Mouse (Mus musculus) liver, embryonic 14.5 days (tissue): ENCODE results near the gene Rhoa. TPM values are rescaled to one million over a fixed set of nuclear protein-coding genes. Genes with fewer than 3 reads are reported as not detected.
"Not testable (repeated sequence)": the region's sequence is repeated elsewhere in the genome, so short reads cannot be mapped to it uniquely, and the experiment has no call there.

Experiments
- ATAC-seq: fragments of 200-750 bp; cut with Nextera tagmentation; 2 replicates; pipeline ENCODE4 v1.8.0; 2017; ENCODE audit warnings: moderate number of reproducible peaks, mild to moderate bottlenecking, moderate library complexity; ENCODE audit not compliant: insufficient read depth
- DNase-seq, 3 experiments: peaks; one replicate each; pipeline ENCODE4 v3.0.0-alpha.2; 2012 to 2013; ENCODE audit warnings: low read depth in 3 of 3, low spot score in 3 of 3
- H3K27ac ChIP-seq: fragments of 300-500 bp; sonication (generic); 2 replicates; pipeline ENCODE4 v1.5.1; 2014; ENCODE audit warnings: moderate library complexity, mild to moderate bottlenecking, control low read depth, inconsistent platforms
- H3K27me3 ChIP-seq: fragments of 300-500 bp; sonication (generic); 2 replicates; pipeline ENCODE4 v1.6.1; 2014; ENCODE audit warnings: mild to moderate bottlenecking, low read length, moderate library complexity; ENCODE audit not compliant: control insufficient read depth, insufficient read depth
- H3K36me3 ChIP-seq: fragments of 300-500 bp; sonication (generic); replicated peaks from 2 replicates; pipeline ENCODE4 v1.6.1; 2014; ENCODE audit warnings: low read depth; ENCODE audit not compliant: control insufficient read depth, insufficient read depth
- H3K4me1 ChIP-seq, 2 experiments: fragments of 200-500 bp in 1 of 2; fragments of 300-500 bp in 1 of 2; sonication (generic) in 1 of 2; replicated peaks; 2 replicates each; pipeline ENCODE4 v1.6.1; 2012 to 2014; ENCODE audit warnings: antibody characterized with exemption in 1 of 2, inconsistent platforms in 1 of 2, low read length in 1 of 2; ENCODE audit not compliant: control insufficient read depth in 2 of 2, insufficient read depth in 2 of 2
- H3K4me2 ChIP-seq: fragments of 300-500 bp; sonication (generic); 2 replicates; pipeline ENCODE4 v1.6.1; 2014; ENCODE audit warnings: low read depth, mild to moderate bottlenecking, control low read depth, moderate library complexity
- H3K4me3 ChIP-seq, 2 experiments: fragments of 200-500 bp in 1 of 2; fragments of 300-500 bp in 1 of 2; sonication (generic) in 1 of 2; 2 replicates each; pipeline ENCODE4 v1.5.1; 2012 to 2014; ENCODE audit warnings: low read depth in 2 of 2, low read length in 2 of 2, mild to moderate bottlenecking in 2 of 2, control low read depth in 1 of 2, inconsistent platforms in 1 of 2, moderate library complexity in 1 of 2; ENCODE audit not compliant: insufficient read depth in 1 of 2
- H3K9ac ChIP-seq: fragments of 300-500 bp; sonication (generic); replicated peaks from 2 replicates; pipeline ENCODE4 v1.6.1; 2014; ENCODE audit warnings: mild to moderate bottlenecking, control low read depth, moderate library complexity
- H3K9me3 ChIP-seq: fragments of 300-500 bp; sonication (generic); 2 replicates; pipeline ENCODE4 v1.6.1; 2016; ENCODE audit warnings: low read length, mixed read lengths; ENCODE audit not compliant: control insufficient read depth
- CTCF ChIP-seq: IDR thresholded peaks from 2 replicates; pipeline ENCODE4 v1.5.1; 2016; ENCODE audit warnings: antibody characterized with exemption, low read depth, control low read depth
- EP300 ChIP-seq: IDR thresholded peaks from 2 replicates; pipeline ENCODE4 v1.6.1; 2016; ENCODE audit warnings: antibody characterized with exemption, low read depth
- WGBS: fragments of 180-500 bp; shearing (Covaris S2); extraction: QIAGEN DNeasy Blood & Tissue Kit; methylation state at CpG from one replicate; pipeline ENCODE4 v1.1.7; 2014; ENCODE audit not compliant: insufficient replicate concordance; 5-methylcytosine and 5-hydroxymethylcytosine counted together
- polyA plus RNA-seq, 2 experiments: library from polyadenylated mRNA; depleted of rRNA in 1 of 2; stranded (reverse) in 1 of 2; unstranded in 1 of 2; fragments of >200 nt; fragmentation: Nextera tagmentation in 1 of 2; extraction: Ambion mirVana in 1 of 2; gene quantifications; 2 replicates each; pipeline versions ENCODE4 v1.2.1 to v1.2.3; 2012 to 2014

Gene Rhoa
- polyA plus RNA-seq, 2 experiments: 76.4 to 130 TPM

DNA sequence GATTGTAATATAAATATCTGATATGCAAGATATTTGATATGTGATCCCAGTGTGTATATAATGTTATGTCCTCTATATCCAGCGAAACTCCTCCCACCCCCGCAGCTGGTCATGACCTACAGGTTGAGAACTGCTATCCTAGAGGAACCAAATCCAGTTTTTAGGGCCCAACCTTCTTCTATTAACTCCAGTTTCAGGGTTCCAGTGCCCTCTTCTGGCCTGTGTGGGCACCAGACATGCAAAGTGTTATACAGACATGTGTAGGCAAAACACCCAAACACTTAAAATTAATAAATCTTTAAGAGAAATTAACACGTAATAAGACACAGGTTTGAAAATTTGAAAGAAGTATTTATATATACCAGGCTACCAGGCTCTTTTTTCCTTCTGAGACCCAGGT, 11.6 kb downstream of the Rhoa start:
- Histone ChIP-seq H3K9ac (no peak overlapping the region), H3K36me3 (peaks cover 41% of the 10 kb centered on the region), H3K27me3 (no peaks in the 10 kb centered on the region), H3K9me3 (no peaks in the 10 kb centered on the region), H3K4me1 (peaks cover 0 to 2% of the 10 kb centered on the region in 2 experiments; a peak in 1 of 4 replicates), H3K4me3 (no peak overlapping the region), H3K27ac (no peak overlapping the region), H3K4me2 (no peak overlapping the region)
- WGBS: 91% methylated on average over 3 of the region's 3 CpGs
- DNase-seq (no peak), ATAC-seq (no peak)
- TF ChIP-seq CTCF: peak; percentile 51
- no peak for TF ChIP-seq EP300

DNA sequence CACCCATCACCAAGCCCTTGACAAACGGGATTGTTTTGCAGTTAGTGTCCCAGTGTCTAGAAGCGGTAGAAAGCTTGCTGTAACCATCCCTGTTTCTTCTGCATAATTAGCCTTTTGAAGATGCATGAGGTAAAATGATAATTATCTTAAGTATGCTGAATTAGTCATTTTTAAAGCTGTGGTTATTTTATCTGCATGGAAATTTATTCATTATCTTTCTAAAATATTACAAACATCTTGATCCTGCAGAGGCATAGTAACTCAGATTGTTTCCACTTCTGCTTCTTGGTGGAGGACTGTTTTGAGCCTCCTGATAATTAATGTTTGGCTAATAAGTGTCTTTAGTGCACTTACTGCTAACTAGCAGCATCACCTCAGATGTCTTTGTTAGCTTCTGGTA, 12.5 kb downstream of the Rhoa start:
- no peak for TF ChIP-seq CTCF
- TF ChIP-seq EP300: no peak
- ATAC-seq (no peak), DNase-seq (no peak)
- no peak overlapping the region for H3K9ac ChIP-seq
- no peak overlapping the region for H3K4me3 ChIP-seq
- peaks cover 0 to 2% of the 10 kb centered on the region in 2 experiments; a peak in 1 of 4 replicates for H3K4me1 ChIP-seq
- H3K4me2 ChIP-seq: no peak overlapping the region
- H3K9me3 ChIP-seq: no peaks in the 10 kb centered on the region
- WGBS: 79% methylated on average over 2 of the region's 2 CpGs
- no peak overlapping the region for H3K27ac ChIP-seq
- peaks cover 41% of the 10 kb centered on the region for H3K36me3 ChIP-seq
- H3K27me3 ChIP-seq: no peaks in the 10 kb centered on the region

DNA sequence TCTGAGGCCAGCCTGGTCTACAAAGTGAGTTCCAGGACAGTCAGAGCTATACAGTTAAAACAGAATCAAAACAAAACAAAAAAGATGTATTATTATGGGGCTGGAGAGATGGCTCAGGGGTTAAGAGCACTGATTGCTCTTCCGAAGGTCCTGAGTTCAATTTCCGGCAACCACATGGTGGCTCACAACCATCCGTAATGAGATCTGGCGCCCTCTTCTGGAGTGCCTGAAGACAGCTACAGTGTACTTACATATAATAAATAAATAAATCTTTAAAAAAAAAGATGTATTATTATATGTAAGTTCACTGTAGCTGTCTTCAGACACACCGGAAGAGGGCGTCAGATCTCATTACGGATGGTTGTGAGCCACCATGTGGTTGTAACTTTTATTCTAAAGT, 16.1 kb downstream of the Rhoa start:
- ATAC-seq, H3K27ac ChIP-seq, H3K4me3 ChIP-seq, H3K9ac ChIP-seq, DNase-seq, H3K4me1 ChIP-seq, H3K27me3 ChIP-seq, H3K4me2 ChIP-seq, H3K9me3 ChIP-seq: not testable (repeated sequence)
- peak; percentile 52 for TF ChIP-seq CTCF
- H3K36me3 ChIP-seq: peaks cover 32% of the 10 kb centered on the region
- 77% methylated on average over 7 of the region's 7 CpGs for WGBS

DNA sequence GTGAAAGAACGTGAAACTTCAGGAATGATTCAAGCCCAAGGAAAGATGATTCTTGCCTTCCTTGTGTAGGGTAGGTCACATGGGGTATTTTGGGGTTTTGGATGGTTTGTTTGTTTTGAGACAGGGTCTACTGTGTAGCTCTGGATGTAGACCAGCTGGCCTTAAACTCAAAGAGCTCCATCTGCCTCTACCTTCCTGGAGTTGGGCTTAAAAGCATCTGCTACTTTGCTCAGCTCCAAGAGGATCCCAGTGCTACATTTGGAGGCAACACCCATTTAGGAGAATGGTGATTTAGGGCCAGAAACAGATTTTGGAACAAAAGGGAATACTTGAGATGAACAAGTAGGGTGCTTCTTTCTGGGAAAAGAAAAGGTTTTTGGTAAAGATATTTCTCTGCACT, 18.9 kb downstream of the Rhoa start:
- no peak overlapping the region for H3K27ac ChIP-seq

DNA sequence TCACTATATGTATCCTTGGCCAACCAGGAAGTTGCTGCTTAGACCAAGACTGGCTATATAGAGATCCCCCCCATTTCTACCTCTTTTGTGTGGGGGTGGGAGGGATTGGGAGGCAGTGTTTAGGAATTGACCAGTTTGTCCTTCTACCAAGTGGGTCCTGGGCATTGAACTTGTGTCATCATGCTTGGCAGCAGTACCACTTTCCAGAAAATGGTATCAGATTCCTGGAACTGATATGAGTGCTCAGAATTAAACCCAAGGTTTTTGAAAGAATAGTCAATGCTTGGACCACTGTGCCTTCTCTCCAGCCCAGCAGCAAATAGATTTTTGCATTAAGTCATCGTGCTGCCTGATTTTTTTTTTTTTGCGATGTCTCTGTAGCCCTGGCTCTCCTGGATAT, 19.9 kb downstream of the Rhoa start:
- Histone ChIP-seq H3K27ac (no peak overlapping the region), H3K9ac (no peak overlapping the region), H3K27me3 (no peaks in the 10 kb centered on the region), H3K9me3 (no peaks in the 10 kb centered on the region), H3K4me3 (no peak overlapping the region), H3K4me1 (peaks cover 2 to 7% of the 10 kb centered on the region in 2 experiments; a peak in 3 of 4 replicates), H3K4me2 (no peak overlapping the region), H3K36me3 (peaks cover 53% of the 10 kb centered on the region)
- ATAC-seq: no peak
- WGBS: 85% methylated on average over 2 of the region's 2 CpGs
- DNase-seq: no peak
- TF ChIP-seq EP300 (no peak), CTCF (no peak)

More for the DNA sequence above, 18.9 kb downstream of the Rhoa start:
- no peak overlapping the region for H3K4me2 ChIP-seq
- no peak for ATAC-seq
- no peaks in the 10 kb centered on the region for H3K27me3 ChIP-seq
- H3K9ac ChIP-seq: no peak overlapping the region
- WGBS: 84% methylated on average over 1 of the region's 1 CpGs
- H3K4me1 ChIP-seq: peaks cover 2 to 7% of the 10 kb centered on the region in 2 experiments; a peak in 3 of 4 replicates
- peaks cover 51% of the 10 kb centered on the region for H3K36me3 ChIP-seq
- DNase-seq: no peak
- no peak for TF ChIP-seq EP300
- no peak for TF ChIP-seq CTCF
- H3K4me3 ChIP-seq: no peak overlapping the region
- no peaks in the 10 kb centered on the region for H3K9me3 ChIP-seq
